Mouse (Mus musculus): Measurements from ENCODE around the gene Tmem86a. TPM values are rescaled to one million over a fixed set of nuclear protein-coding genes. Genes with fewer than 3 reads are reported as not detected.

Tmem86a gene
- polyA plus RNA-seq, 1 experiment = 66.5 TPM

GRCm38 (mm10) chr7:47041706-47042105 lies 8.7 kb upstream of the Tmem86a start:
- H3K27ac ChIP-seq (ENCODE audit: control insufficient read depth, insufficient read depth, low read length) = no peak overlapping the region
- no peak for DNase-seq
- no peaks in the 10 kb centered on the region for H3K27me3 ChIP-seq (ENCODE audit: control insufficient read depth, insufficient read depth, low read length)
- 95% methylated on average over 3 of the region's 3 CpGs for WGBS
- TF ChIP-seq POLR2A (IDR thresholded peaks at IDR 0.05; ENCODE audit: control insufficient read depth, extremely low read depth, insufficient read depth, low read length, poor library complexity) = no peak
- no peak for TF ChIP-seq CTCF (IDR thresholded peaks at IDR 0.05; ENCODE audit: borderline replicate concordance, control insufficient read depth, extremely low read depth, insufficient read depth, low read length, poor library complexity)
- no peaks in the 10 kb centered on the region for H3K4me1 ChIP-seq (replicated peaks; ENCODE audit: control insufficient read depth, insufficient read depth, low read length)
- no peak overlapping the region for H3K4me3 ChIP-seq (ENCODE audit: control insufficient read depth, insufficient read depth, low read length)
- H3K36me3 ChIP-seq (ENCODE audit: control insufficient read depth, insufficient read depth, low read length) = no peaks in the 10 kb centered on the region

GRCm38 (mm10) chr7:47042121-47042520 lies 8.3 kb upstream of the Tmem86a start:
- TF ChIP-seq CTCF (IDR thresholded peaks at IDR 0.05; ENCODE audit: borderline replicate concordance, control insufficient read depth, extremely low read depth, insufficient read depth, low read length, poor library complexity) (no peak), POLR2A (IDR thresholded peaks at IDR 0.05; ENCODE audit: control insufficient read depth, extremely low read depth, insufficient read depth, low read length, poor library complexity) (no peak)
- Histone ChIP-seq H3K36me3 (ENCODE audit: control insufficient read depth, insufficient read depth, low read length) (no peaks in the 10 kb centered on the region), H3K27ac (ENCODE audit: control insufficient read depth, insufficient read depth, low read length) (no peak overlapping the region), H3K4me1 (replicated peaks; ENCODE audit: control insufficient read depth, insufficient read depth, low read length) (no peaks in the 10 kb centered on the region), H3K27me3 (ENCODE audit: control insufficient read depth, insufficient read depth, low read length) (no peaks in the 10 kb centered on the region), H3K4me3 (ENCODE audit: control insufficient read depth, insufficient read depth, low read length) (no peak overlapping the region)
- no peak for DNase-seq
- WGBS = 97% methylated on average over 4 of the region's 4 CpGs

GRCm38 (mm10) chr7:47042823-47043490 lies 7.4 kb upstream of the Tmem86a start:
- no peak overlapping the region for H3K4me3 ChIP-seq (ENCODE audit: control insufficient read depth, insufficient read depth, low read length)
- no peaks in the 10 kb centered on the region for H3K4me1 ChIP-seq (replicated peaks; ENCODE audit: control insufficient read depth, insufficient read depth, low read length)
- H3K27me3 ChIP-seq (ENCODE audit: control insufficient read depth, insufficient read depth, low read length) = no peaks in the 10 kb centered on the region
- no peak for DNase-seq
- TF ChIP-seq CTCF (IDR thresholded peaks at IDR 0.05; ENCODE audit: borderline replicate concordance, control insufficient read depth, extremely low read depth, insufficient read depth, low read length, poor library complexity) (no peak), POLR2A (IDR thresholded peaks at IDR 0.05; ENCODE audit: control insufficient read depth, extremely low read depth, insufficient read depth, low read length, poor library complexity) (no peak)
- WGBS = 79% methylated on average over 6 of the region's 6 CpGs
- H3K36me3 ChIP-seq (ENCODE audit: control insufficient read depth, insufficient read depth, low read length) = no peaks in the 10 kb centered on the region
- no peak overlapping the region for H3K27ac ChIP-seq (ENCODE audit: control insufficient read depth, insufficient read depth, low read length)

GRCm38 (mm10) chr7:47050766-47051165 lies 365 bp downstream of the Tmem86a start:
- TF ChIP-seq CTCF (IDR thresholded peaks at IDR 0.05; ENCODE audit: borderline replicate concordance, control insufficient read depth, extremely low read depth, insufficient read depth, low read length, poor library complexity) = no peak
- TF ChIP-seq POLR2A (IDR thresholded peaks at IDR 0.05; ENCODE audit: control insufficient read depth, extremely low read depth, insufficient read depth, low read length, poor library complexity) = no peak
- Histone ChIP-seq H3K4me3 (ENCODE audit: control insufficient read depth, insufficient read depth, low read length) (peak overlapping the region; percentile 58), H3K36me3 (ENCODE audit: control insufficient read depth, insufficient read depth, low read length) (no peaks in the 10 kb centered on the region), H3K27ac (ENCODE audit: control insufficient read depth, insufficient read depth, low read length) (peak overlapping the region; percentile 57), H3K27me3 (ENCODE audit: control insufficient read depth, insufficient read depth, low read length) (no peaks in the 10 kb centered on the region), H3K4me1 (replicated peaks; ENCODE audit: control insufficient read depth, insufficient read depth, low read length) (peaks cover 11% of the 10 kb centered on the region)
- WGBS = under 1% methylated on average over 34 of the region's 34 CpGs
- DNase-seq = no peak

- no peaks in the 10 kb centered on the region for H3K36me3 ChIP-seq (ENCODE audit: control insufficient read depth, insufficient read depth, low read length)
- TF ChIP-seq POLR2A (IDR thresholded peaks at IDR 0.05; ENCODE audit: control insufficient read depth, extremely low read depth, insufficient read depth, low read length, poor library complexity) (no peak), CTCF (IDR thresholded peaks at IDR 0.05; ENCODE audit: borderline replicate concordance, control insufficient read depth, extremely low read depth, insufficient read depth, low read length, poor library complexity) (no peak)
- whole genome bisulfite sequencing = 0% methylated on average over 2 of the region's 2 CpGs
- H3K27ac ChIP-seq (ENCODE audit: control insufficient read depth, insufficient read depth, low read length) = no peak overlapping the region
- H3K4me3 ChIP-seq (ENCODE audit: control insufficient read depth, insufficient read depth, low read length) = no peak overlapping the region
- peaks cover 13% of the 10 kb centered on the region for H3K4me1 ChIP-seq (replicated peaks; ENCODE audit: control insufficient read depth, insufficient read depth, low read length)
- DNase-seq = peak; percentile 16
- no peaks in the 10 kb centered on the region for H3K27me3 ChIP-seq (ENCODE audit: control insufficient read depth, insufficient read depth, low read length)
These were observed 1.2 kb downstream of the Tmem86a start for GRCm38 (mm10) chr7:47051404-47052151.

GRCm38 (mm10) chr7:47052276-47052675 lies 1.9 kb downstream of the Tmem86a start:
- no peak for DNase-seq
- Histone ChIP-seq H3K27me3 (ENCODE audit: control insufficient read depth, insufficient read depth, low read length) (no peaks in the 10 kb centered on the region), H3K36me3 (ENCODE audit: control insufficient read depth, insufficient read depth, low read length) (no peaks in the 10 kb centered on the region), H3K4me1 (replicated peaks; ENCODE audit: control insufficient read depth, insufficient read depth, low read length) (peaks cover 13% of the 10 kb centered on the region), H3K4me3 (ENCODE audit: control insufficient read depth, insufficient read depth, low read length) (no peak overlapping the region), H3K27ac (ENCODE audit: control insufficient read depth, insufficient read depth, low read length) (no peak overlapping the region)
- TF ChIP-seq CTCF (IDR thresholded peaks at IDR 0.05; ENCODE audit: borderline replicate concordance, control insufficient read depth, extremely low read depth, insufficient read depth, low read length, poor library complexity) (no peak), POLR2A (IDR thresholded peaks at IDR 0.05; ENCODE audit: control insufficient read depth, extremely low read depth, insufficient read depth, low read length, poor library complexity) (no peak)
- 47% methylated on average over 3 of the region's 3 CpGs for WGBS
